Mouse (Mus musculus): ENCODE results near the gene Pprc1.

GRCm38 (mm10) chr19:46120872-46121271 lies 76.2 kb downstream of the Pprc1 start:
- TF ChIP-seq POLR2A (IDR thresholded peaks at IDR 0.05; ENCODE audit: borderline replicate concordance, control insufficient read depth, low read depth, low read length) (no peak), CTCF (IDR thresholded peaks at IDR 0.05; ENCODE audit: control insufficient read depth, insufficient read depth, low read length) (no peak)
